Mouse (Mus musculus) urinary bladder, adult 18-20 months (tissue): ENCODE results near the gene Ddx23.

Source experiments
- DNase-seq, 2 experiments: peaks; one replicate each; pipeline ENCODE4 v3.0.0; 2022; ENCODE audit warnings: low spot score in 2 of 2, mixed read lengths in 2 of 2

Gene Ddx23

GRCm38 (mm10) chr15:98674994-98675545 lies 12.4 kb upstream of the Ddx23 start:
- no peak for DNase-seq

DNA sequence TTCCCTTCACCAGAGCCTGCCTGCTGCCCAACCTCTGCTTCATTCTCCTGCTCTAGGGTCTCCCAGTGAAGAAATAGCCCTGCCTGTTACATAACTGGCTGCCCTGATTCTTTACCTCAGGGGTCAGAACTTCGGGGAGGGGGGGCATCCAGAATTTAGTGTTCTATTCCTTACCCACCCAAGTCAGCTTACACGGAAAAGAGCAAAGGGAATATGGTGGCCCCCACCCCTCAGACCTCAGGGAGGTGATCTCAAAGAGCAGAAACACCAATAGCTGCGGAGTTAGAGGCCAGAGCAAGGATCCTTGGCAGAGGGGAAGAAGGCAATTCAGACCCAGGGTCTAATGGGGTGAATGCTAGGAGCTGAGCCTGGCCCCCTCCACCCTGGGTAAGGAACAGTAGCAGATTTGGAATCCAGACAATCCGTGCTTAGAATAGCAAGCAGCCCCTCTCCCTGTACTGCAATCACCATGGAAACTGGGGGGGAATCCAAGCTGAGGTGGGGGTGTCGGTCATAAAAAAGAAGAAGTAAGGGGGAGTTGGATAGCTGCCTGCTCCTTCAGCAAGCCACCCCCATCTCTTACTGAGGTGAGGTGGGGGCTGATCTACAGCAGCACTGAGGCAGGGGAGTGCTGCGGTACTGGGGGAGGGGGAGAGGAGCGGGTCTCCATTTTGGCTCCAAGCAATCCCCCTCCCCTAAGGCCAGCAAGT lies 11.7 kb upstream of the Ddx23 start:
- no peak for DNase-seq

DNA sequence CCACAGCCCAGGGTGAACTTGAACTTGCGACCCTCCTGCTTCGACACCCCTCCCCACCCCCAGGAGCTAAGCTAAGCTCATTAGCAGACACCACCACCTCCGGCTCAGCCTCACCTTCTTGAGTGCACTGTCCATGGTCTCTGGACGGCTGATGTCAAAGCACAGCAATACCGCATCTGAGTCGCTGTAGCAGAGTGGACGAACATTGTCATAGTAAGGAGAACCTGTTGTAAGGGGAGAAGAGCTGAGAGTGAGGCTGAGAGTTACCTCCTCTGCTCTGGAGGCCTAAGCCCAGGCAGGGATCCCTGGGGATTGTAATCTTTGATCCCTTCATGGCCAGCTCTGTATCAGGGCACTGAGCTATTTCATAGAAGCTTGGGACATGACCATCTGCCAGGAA lies 11.0 kb upstream of the Ddx23 start:
- DNase-seq: no peak

DNA sequence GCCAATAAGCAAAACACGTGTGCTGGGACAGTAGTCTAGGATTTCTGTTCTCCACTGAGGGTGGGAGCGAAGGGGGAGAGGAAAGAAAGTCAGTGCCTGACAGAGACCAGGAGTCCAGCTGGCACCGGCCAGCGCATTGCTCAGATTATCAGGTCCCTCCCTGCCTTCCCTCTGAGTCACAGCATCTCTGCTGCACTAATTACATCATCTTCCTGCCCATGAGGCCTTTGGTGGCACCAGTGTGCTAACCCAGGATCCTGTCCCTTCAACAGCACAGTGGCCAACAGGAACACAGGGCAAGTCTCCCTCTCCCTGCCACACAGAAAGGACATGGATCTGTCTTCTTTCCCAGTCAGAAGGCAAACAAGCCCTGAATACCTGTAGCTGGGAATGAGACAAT lies 9.9 kb upstream of the Ddx23 start:
- no peak for DNase-seq

DNA sequence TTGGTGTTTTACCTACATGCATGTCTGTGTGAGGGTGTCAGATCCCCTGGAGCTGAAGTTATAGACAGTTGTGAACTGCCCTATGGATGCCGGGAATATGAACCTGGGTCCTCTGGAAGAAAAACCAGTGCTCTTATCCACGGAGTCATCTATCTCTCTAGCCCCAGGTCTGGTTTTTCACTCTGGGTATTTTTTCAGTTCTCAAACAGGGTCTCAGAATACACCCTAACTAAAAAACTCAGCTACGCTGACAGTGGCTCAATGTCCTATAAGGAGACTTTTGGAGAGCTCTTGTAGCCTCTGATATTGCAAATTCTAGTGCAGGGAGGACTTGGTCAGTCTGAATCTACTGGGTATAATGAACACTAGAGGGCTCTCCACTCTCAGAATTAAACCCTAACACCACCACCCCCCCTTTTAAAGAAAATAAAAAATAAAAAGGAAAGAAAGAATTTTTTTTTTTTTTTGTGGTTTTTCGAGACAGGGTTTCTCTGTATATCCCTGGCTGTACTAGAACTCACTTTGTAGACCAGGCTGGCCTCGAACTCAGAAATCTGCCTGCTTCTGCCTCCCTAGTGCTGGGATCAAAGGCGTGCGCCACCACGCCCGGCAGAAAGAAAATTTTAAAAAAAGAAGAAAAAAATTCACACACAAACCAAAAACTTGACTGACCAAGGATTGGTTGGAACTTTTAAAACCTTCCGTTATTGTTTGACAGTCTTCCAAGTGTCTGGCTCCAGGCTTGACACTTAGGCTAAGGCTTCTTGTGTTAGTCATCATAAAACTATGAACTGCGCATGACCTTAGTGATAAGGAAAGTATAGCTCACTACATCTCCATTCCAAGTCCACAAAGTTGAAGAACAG lies 1.6 kb upstream of the Ddx23 start:
- DNase-seq: no peak

GRCm38 (mm10) chr15:98662198-98662566 lies 512 bp downstream of the Ddx23 start:
- no peak for DNase-seq

DNA sequence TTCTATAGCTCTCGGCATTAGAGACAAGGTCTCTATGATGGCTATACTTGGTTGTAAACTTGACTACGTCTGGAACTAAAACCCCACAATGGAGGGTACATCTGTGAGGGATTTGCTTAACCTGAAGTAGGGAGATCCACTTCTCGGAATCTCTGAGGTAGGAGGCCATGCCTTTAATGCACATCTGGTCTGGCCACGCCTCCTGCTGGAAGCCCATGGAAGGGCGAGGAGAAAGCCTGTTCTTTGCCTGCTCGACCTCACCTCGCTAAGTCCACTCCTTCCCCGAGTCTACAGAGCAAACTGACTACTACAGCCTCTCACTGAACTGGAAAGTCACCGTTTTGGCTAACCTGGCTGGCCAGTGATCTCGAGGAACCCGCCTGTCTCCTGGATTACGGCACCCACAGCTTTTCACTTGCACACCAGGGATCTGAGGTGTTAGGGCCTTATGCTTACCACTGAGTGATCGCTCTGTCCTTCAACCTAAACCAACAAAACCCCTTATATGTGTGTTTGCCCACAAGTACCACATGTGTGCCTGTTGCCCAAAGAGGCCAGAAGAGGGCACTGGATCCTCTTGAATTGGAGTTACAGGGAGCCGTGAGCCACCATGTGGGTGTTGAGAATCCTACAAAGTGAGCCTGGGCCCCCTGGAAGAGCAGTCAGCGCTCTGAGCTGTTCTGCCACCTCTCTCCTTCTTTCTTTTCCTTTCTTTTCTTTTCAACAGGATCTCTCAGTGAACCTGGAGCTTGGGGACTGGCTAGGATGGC lies 5.5 kb downstream of the Ddx23 start:
- DNase-seq: no peak

- no peak for DNase-seq
Observed at GRCm38 (mm10) chr15:98652174-98652573, 10.5 kb downstream of the Ddx23 start.

DNA sequence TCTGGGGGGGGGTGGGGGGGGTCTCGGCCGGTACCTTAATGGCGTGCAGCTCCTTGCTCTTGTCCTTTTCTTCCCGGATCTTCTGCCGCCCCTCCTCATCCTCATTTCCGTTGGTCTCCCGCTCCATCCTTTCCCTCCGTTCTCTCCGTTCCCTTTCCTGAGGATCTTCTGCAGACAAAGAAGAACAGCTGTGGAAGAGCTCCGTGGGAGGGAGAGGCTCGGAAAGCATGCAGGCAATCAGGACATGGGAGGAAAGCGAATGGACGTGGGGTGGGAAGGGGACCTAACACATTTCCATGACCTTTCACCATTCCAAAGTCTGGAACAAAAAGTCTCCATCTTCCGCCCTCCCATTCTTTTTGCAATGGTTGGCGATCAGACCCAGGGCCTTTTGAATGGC lies 11.3 kb downstream of the Ddx23 start:
- no peak for DNase-seq

GRCm38 (mm10) chr15:98648071-98648470 lies 14.6 kb downstream of the Ddx23 start:
- no peak for DNase-seq

DNA sequence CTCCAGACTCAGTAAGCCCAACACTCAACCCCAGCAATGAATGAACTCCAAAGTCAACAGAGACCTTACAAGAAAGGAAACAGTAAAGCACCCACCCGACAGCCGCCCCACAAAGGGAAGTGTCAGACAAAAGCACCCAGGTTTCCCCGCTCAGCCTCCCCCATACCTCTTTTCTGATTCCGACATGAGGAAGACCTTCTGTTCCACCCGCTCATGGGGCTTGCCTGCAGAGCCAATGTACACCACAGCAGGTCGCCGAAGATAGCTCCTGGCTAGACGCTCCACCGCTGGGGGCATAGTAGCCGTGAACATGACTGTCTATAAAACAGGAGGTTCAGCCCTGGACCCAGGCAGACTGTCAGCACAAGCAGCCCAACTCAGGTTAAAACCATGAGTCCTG lies 15.4 kb downstream of the Ddx23 start:
- no peak for DNase-seq

GRCm38 (mm10) chr15:98646737-98647136 lies 16.0 kb downstream of the Ddx23 start:
- DNase-seq: no peak

DNA sequence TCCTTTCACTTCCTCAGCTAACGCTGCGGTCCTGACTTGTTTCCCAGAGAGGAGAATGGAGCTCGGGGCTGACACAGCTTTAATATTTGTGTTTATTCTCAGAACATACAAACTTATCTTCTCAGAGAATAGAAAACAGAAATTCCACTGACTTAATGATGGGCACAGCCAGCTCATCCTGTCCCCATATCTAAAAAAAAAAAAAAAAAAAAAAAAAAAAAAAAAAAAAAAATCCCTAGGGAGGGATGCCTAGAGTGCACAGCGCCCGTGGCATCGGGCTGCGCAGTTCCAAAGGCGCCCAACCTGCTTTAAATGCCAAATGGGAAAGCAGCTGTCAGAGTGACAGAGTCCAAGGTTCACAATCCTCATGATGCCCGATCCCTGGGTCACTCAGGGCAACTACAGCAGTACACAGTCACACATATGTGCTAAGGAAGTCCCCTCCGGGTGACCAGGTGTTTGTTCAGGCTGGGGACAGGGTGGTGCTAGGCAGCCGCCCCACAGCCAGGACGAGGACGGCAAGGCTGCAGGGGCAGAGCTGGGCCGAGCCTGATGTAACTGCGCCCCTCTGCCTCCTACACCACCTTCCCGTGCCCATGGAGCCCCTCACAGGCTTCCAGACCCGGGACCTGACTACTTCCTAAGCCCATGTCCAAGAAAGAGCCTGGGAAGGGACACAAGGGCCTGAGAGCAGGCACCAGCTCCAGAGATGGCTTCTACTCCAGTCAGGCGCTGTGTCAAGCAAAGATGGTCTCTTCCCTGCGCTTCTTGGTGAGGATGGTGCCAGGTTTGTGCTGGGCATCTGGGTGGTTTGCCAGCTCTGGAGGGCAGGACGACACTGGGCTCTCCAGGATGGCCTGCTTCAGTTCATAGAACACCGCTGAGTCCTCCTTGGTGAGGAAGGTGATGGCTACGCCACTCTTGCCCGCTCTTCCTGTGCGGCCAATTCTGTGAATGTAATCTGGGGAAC lies 17.4 kb downstream of the Ddx23 start:
- no peak for DNase-seq

GRCm38 (mm10) chr15:98644406-98644805 lies 18.3 kb downstream of the Ddx23 start:
- DNase-seq: no peak

DNA sequence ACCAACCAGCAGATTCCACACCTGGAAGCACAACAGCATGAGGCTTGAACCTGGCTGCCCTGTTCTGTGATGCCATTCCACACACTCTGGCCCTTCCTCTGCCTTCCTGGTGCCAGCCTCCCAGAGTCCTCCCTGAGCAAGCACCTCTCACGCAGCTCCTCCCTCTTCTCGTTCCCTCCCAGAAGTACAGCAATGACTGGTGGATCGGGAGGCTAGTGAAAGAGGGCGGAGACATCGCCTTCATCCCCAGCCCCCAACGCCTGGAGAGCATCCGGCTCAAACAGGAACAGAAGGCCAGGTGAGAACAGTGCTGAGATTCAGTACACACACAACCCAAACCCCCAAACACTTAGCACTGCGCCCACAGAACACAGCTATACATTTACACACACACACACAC lies 22.5 kb downstream of the Ddx23 start:
- no peak for DNase-seq

- DNase-seq: no peak
Observed at GRCm38 (mm10) chr15:98637155-98637554, 25.5 kb downstream of the Ddx23 start.

DNA sequence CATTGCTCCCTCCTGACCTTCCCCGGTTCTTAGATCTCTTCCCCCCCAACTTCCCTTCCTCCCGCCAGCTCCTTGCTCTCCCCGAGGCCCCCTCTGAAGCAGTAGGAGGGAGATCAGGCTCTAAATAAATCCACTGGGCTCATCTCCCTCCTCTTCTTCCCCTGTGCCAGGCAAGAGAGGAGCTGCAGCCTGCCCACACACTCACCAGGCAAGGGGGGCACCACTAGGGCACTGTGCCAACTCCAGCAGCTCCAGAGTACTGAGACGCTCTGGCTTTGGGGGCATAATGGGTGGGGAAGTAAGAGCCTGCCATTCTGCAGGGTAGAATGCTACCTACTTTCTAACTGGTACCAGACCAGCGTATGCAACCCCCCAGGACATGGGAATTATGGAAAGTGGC lies 26.2 kb downstream of the Ddx23 start:
- no peak for DNase-seq

DNA sequence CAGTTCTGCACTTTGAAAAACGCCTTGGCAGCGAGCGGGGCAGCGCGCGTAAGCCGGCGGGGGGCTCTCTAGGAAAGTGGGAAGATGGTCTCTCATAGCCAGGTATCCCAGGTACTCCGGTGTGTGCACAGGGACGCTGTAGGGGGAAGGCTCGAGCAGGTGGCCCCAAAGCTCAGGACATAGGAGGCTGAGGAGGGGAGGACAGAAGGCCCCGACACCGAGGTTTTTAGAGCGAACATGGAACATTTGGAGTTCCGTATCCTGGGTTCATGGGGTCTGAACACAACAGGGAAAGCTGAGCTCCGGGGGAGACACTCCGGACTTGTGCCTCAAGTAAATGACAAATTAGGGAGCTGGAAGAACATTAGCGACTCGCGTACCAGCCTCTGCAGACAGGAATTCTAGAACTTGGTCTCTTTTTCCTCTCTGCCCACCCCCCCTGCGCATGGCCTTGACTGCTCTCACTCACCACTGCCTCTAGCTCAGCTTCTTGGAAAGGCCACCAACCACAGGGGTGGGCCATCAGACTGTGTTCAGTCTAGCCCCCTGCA lies 27.3 kb downstream of the Ddx23 start:
- no peak for DNase-seq

DNA sequence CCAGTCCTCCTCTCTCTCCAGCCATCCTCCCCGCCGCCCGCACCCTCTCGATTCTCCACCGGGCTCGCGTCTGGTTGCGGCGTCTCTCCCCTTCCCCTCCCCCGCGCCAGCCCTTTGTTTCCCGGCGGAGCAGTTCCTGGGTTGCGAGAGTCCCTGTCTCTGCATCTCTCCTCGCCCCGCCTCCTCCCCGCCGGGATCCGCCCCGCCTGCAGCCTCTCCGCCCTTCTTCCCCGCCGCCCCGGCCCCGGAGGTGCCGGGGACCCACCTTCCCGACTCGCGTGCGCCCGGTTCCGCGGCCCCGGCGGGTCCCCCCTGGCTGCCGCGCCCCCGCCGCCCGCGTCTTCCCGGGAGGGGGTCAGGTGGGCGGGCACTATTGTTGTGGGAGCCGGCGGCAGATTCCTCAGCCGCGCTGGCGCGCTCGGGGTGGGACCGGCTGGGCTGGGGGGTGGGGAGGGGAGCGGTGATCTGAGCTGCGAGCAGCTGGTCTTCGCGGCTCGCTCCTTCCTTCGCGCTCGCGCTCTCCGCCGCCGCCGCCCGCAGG lies 28.1 kb downstream of the Ddx23 start:
- DNase-seq: peak; percentile 72 to 83

- DNase-seq: peak in 1 of 2 experiments; percentile 18
Observed at GRCm38 (mm10) chr15:98633822-98634470, 28.7 kb downstream of the Ddx23 start.
